Mouse (Mus musculus): ENCODE data around the gene Col9a1.

Gene Col9a1

DNA sequence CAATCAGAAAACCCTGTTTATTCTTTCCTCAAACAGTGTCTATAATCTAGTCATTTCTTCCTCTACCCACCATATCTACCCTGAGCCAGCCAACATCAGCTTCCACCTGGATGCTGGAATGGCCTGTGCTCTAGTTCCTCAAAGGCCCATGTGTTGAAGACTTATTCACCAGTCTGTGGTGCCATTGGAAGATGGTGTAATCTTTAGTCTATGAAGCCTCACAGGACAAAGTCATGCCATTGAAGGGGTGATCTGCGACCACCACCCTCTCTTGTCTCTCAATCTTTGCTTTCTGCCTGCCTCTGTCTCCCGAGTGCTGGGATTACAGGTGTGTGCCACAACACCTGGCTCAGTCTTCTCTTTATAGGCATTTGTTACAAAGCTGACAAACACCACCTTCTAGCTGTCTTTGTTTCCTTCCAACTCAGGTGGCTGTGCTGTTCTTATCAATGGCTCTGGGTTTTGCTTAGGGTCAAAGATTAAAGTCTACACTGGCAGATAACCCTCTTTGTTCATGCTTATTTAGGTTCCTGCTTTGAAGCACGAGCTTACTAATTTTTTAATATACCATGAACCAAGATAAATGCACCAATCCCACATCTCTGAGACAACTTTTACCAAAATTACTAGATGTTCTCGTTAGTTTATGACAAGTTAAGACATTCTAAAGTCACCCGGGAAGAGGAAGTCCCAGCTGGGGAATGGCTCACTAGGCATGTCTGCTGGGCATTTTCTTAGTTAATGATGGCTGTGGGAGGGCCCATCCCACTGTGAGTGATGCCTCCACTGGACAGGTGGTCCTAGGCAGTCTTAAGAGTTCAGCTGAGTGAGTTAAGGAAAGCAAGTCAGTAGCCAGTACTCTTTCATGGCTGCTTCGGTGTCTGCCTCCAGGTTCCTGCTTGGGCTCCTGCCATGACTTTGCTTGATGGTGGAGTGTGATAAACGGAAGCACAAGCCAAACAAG is 117.9 kb downstream of the Col9a1 start:
- DNase-seq (ENCODE audit: low spot score in 2 of 2) = no peak

DNA sequence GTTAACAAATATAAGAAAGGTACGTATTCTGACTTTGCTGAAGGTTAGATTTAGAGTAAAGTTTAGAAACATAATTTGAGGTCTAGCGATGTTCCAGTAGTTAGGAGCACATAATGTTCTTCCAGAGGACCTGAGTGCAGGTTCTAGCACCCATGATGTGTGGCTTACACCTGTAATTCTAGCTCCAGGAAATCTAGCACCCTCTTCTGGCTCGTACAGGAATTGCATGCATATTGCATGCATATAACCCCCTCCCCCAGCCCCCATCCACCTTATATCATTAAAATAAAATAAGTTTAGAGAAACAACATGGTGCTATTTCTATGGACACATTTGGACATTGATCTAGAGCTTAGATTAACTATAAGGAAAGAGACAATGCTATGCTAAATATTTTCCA is 123.3 kb downstream of the Col9a1 start:
- DNase-seq (ENCODE audit: low spot score in 2 of 2) = no peak
